Mouse (Mus musculus) cortical plate, adult 2 months (tissue): ENCODE results near the gene E130114P18Rik. TPM values are rescaled to one million over a fixed set of nuclear protein-coding genes. Genes with fewer than 3 reads are reported as not detected.

Experiments
- H3K27ac ChIP-seq: fragments of 200-500 bp; 2 replicates; pipeline ENCODE4 v1.5.1; 2012; ENCODE audit warnings: low read length, control low read depth, inconsistent platforms; ENCODE audit not compliant: insufficient read depth
- H3K4me1 ChIP-seq: fragments of 200-500 bp; 2 replicates; pipeline ENCODE4 v1.6.1; 2011; ENCODE audit warnings: low read length; ENCODE audit not compliant: control insufficient read depth, insufficient read depth
- H3K4me3 ChIP-seq: fragments of 200-500 bp; 2 replicates; pipeline ENCODE4 v1.5.1; 2011; ENCODE audit warnings: mild to moderate bottlenecking, low read length, control low read depth; ENCODE audit not compliant: insufficient read depth
- CTCF ChIP-seq: fragments of 200-500 bp; IDR thresholded peaks from 2 replicates; pipeline ENCODE4 v1.5.1; 2011; ENCODE audit warnings: mild to moderate bottlenecking, control low read depth, low read length; ENCODE audit not compliant: insufficient read depth; ENCODE audit errors: extremely low read depth
- POLR2A ChIP-seq: fragments of 200-500 bp; IDR thresholded peaks from 2 replicates; pipeline ENCODE4 v1.6.1; 2011; ENCODE audit warnings: mild to moderate bottlenecking, low read length, control low read depth; ENCODE audit not compliant: insufficient read depth; ENCODE audit errors: extremely low read depth
- polyA plus RNA-seq: library from polyadenylated mRNA; depleted of rRNA; stranded (reverse); fragments of >200 nt; gene quantifications from 2 replicates; pipeline ENCODE4 v1.2.3, GENCODE M21; 2012

Gene E130114P18Rik
- polyA plus RNA-seq, 1 experiment = 12.7 TPM

DNA sequence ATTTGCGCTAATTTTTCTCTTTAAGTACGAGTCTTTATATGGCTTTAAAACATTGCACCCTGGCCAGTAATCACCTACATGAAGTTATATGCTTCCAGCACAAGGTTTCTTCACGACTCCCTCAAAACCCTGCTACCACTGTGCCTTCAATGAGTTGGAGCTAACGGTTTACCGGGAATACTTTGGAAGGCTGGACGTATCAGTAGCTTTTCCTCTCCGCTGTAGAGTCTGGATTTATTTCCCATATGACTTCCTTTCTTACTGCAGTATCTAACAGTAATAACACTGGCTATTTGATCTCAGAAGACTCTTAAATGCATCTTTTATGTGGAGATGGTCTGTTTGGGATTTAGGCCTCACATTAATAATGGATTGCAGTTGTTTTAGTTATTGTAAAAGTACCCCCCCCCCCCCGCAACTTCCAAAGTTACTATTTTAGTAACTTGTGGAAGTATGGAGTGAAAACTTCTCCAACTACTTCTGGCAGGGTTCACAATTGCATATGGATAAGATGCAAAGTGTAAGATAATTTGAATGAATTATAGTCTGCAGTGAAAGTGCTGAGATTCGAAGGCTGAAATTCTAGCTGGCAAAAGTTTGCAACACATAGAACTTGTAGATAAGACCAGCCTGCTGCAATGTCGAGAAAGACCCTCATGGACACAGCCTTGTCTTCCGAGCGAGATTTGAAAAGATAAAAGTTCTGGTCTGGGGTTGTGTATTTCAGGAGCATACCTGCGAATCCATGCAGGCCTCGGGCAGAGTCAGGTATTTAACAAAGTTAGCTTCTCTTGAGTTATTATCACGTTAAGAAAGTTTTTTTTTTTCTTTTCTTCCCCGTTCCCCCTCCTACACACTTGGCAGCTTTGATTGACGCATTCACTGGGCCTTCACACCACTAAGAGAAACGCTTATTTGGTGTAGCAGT lies 1.4 kb upstream of the E130114P18Rik start:
- no peaks in the 10 kb centered on the region for H3K4me1 ChIP-seq
- H3K4me3 ChIP-seq = peak overlapping the region; percentile 61
- TF ChIP-seq POLR2A (no peak), CTCF (no peak)
- H3K27ac ChIP-seq = peak overlapping the region; percentile 100

GRCm38 (mm10) chr4:97778211-97779002 lies 529 bp upstream of the E130114P18Rik start:
- H3K27ac ChIP-seq = peak overlapping the region; percentile 100
- H3K4me3 ChIP-seq = peak overlapping the region; percentile 61
- no peaks in the 10 kb centered on the region for H3K4me1 ChIP-seq
- no peak for TF ChIP-seq POLR2A

DNA sequence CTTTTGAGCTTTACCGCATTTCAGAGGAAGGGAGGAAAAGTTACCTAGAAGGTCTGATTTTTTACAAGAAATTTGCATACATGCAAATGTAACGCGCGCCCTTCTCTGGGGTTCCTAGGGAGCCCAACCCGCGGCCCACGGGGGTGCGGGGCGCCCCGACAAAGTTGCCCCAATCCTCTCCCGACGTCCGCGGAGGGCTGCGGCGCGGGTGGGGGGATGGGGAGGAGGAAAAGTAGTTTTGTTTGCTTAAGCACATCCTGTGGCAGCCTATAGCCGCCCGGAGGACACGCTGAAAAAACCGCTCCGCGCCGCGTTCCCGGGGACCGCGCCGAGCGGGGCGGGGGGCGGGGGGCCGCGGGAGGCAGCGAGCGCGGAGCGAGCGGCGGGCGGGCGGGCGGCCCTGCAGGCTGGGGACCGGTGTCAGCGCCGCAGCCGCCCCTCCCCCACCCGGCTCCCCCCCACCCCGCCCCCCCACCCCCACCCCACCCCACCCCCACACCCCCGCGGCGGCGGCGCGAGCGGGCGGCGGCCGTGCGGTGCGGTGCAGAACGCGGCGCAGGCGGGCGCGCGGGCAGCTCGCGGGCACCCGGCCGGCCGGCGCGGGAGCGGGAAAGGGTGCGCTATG lies 685 bp downstream of the E130114P18Rik start:
- Histone ChIP-seq H3K4me3 (peak overlapping the region; percentile 61), H3K4me1 (no peaks in the 10 kb centered on the region), H3K27ac (peak overlapping the region; percentile 100)
- TF ChIP-seq POLR2A (no peak), CTCF (no peak)

DNA sequence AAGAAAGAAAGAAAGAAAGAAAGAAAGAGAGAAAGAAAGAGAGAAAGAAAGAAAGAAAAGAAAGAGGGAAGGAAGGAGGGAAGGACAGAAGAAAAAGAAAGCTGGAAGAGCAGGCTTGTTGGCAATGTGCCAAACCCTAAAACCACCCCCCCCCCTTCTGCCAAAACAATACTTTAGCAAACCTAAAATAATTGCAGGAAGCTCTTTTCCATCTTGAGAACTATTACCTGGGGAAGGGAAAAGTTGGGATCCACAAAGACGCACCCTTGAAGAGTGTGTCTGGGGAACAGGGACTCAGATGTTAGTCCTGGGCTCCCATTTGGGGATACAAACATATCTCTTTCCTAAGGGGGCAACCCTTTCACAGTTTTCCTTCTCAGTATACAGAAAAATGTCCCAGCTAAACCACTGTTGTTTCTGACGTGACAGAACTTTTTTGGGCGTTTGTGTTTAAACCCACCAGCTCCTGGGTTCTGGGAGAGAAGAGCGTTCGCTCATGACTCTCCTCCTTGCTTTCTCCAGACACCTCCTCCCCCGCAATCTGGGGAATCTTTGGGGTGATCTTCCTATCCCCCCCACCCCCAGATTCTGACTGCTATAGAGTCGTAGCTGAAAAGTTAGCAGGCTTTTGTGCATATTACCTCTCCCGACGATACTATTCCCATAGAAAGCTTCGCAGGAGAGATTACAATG lies 1.3 kb downstream of the E130114P18Rik start:
- TF ChIP-seq POLR2A = no peak
- no peak for TF ChIP-seq CTCF

DNA sequence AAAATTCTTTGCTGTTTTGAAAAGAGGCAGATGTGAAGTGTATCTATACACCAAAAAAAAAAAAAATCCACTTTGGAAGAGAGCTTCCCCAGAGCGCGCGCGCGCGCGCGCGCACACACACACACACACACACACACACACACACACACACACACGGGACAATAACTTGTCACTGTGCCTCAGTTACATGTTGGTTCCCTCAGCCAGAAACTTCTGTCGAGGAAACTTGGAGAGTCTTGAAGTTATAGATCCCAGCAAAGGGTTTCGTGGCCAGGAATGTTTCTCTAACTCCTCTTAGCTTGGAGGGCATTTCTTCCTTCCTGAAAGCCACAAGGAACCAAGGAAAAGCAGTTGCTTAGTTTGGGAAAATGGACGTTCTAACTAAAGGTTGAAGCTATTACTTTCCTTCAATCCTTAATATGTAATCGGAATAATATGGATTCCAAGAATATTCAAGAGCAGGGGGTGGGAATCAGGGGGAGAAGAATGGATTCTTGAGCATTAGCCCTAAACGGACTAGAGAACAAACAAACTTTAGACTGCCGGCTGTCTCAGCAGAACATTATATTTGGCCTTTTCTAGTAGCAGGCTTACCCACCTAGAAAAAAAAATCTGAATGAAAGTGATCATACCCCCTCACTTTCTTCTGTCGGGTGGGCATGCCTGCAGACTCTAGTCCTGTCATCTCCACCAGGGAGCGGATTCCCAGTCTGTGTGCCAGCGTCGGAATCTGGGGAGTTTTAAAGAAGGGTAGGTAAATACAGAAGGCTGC lies 2.2 kb downstream of the E130114P18Rik start:
- TF ChIP-seq CTCF = no peak
- TF ChIP-seq POLR2A = no peak
- Histone ChIP-seq H3K4me1 (no peaks in the 10 kb centered on the region), H3K4me3 (no peak overlapping the region), H3K27ac (peak overlapping the region; percentile 35)

More for the DNA sequence above, 1.3 kb downstream of the E130114P18Rik start:
- H3K4me3 ChIP-seq = peak overlapping the region; percentile 61
- H3K27ac ChIP-seq = peak overlapping the region; percentile 84
- no peaks in the 10 kb centered on the region for H3K4me1 ChIP-seq

DNA sequence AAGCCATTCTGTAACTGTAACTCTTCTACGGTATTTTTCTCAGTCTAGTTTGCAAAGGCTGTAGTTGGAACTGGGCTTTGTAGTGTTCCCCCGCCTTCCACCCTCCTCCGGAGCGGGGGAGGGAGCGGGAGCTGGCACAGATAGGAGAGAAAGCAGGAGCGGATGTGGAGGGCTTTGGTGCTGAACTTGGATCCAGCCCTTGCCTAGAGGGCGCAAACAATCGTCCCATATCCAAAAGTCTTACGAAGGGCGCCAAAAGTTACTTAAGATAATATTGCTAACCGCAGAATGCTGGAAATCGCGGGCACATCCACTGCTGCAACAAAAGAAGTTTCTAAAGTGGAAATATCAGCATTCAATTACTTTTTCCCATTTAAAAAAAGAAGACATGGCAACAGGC lies 2.8 kb downstream of the E130114P18Rik start:
- Histone ChIP-seq H3K27ac (peak overlapping the region; percentile 54; the same call in 1 of the 2 replicates), H3K4me3 (no peak overlapping the region), H3K4me1 (no peaks in the 10 kb centered on the region)
- no peak for TF ChIP-seq CTCF
- no peak for TF ChIP-seq POLR2A

GRCm38 (mm10) chr4:97774446-97774950 lies 3.4 kb downstream of the E130114P18Rik start:
- no peak overlapping the region for H3K4me3 ChIP-seq
- H3K27ac ChIP-seq = no peak overlapping the region
- TF ChIP-seq POLR2A = no peak
- H3K4me1 ChIP-seq = no peaks in the 10 kb centered on the region

- H3K4me3 ChIP-seq = no peak overlapping the region
- TF ChIP-seq CTCF (no peak), POLR2A (no peak)
Observed at GRCm38 (mm10) chr4:97773791-97774190, 4.1 kb downstream of the E130114P18Rik start.

More at GRCm38 (mm10) chr4:97773791-97774190, 4.1 kb downstream of the E130114P18Rik start:
- no peaks in the 10 kb centered on the region for H3K4me1 ChIP-seq
- H3K27ac ChIP-seq = no peak overlapping the region; the same call in 1 of the 2 replicates
